Mouse (Mus musculus): ENCODE results near the gene Prdm16. TPM values are rescaled to one million over a fixed set of nuclear protein-coding genes. Genes with fewer than 3 reads are reported as not detected.

Gene Prdm16
- total RNA-seq (2014; fragmentation: Nextera tagmentation) (4.2 and 7.7 TPM in 2 replicates), total RNA-seq (2017) (0.85 and 2.2 TPM in 2 replicates)

- 0 out of 2 replicates have a peak, but pooled peaks have one; percentile 23 for ATAC-seq (replicated peaks; ENCODE audit: low FRiP score, low TSS enrichment, poor library complexity, severe bottlenecking)
Observed at GRCm38 (mm10) chr4:154636721-154637311, at the start of gene Prdm16. Gene Prdm16, minus strand, starts transcription at chr4:154636873.

- ATAC-seq (replicated peaks; ENCODE audit: low FRiP score, low TSS enrichment, poor library complexity, severe bottlenecking), result no peak
Observed at GRCm38 (mm10) chr4:154683068-154683752, 46.5 kb upstream of the Prdm16 start.

GRCm38 (mm10) chr4:154682311-154682710 is 45.6 kb upstream of the Prdm16 start:
- no peak for ATAC-seq (replicated peaks; ENCODE audit: low FRiP score, low TSS enrichment, poor library complexity, severe bottlenecking)

GRCm38 (mm10) chr4:154675441-154676000 is 38.8 kb upstream of the Prdm16 start:
- ATAC-seq (replicated peaks; ENCODE audit: low FRiP score, low TSS enrichment, poor library complexity, severe bottlenecking), result no peak

GRCm38 (mm10) chr4:154674966-154675365 is 38.3 kb upstream of the Prdm16 start:
- ATAC-seq (replicated peaks; ENCODE audit: low FRiP score, low TSS enrichment, poor library complexity, severe bottlenecking), result no peak

- 0 out of 2 replicates have a peak, but pooled peaks have one; percentile 54 for ATAC-seq (replicated peaks; ENCODE audit: low FRiP score, low TSS enrichment, poor library complexity, severe bottlenecking)
Observed at GRCm38 (mm10) chr4:154674541-154674940, 37.9 kb upstream of the Prdm16 start.

- no peak for ATAC-seq (replicated peaks; ENCODE audit: low FRiP score, low TSS enrichment, poor library complexity, severe bottlenecking)
Observed at GRCm38 (mm10) chr4:154673986-154674385, 37.3 kb upstream of the Prdm16 start.

GRCm38 (mm10) chr4:154672027-154672426 is 35.4 kb upstream of the Prdm16 start:
- no peak for ATAC-seq (replicated peaks; ENCODE audit: low FRiP score, low TSS enrichment, poor library complexity, severe bottlenecking)

GRCm38 (mm10) chr4:154671232-154671912 is 34.7 kb upstream of the Prdm16 start:
- no peak for ATAC-seq (replicated peaks; ENCODE audit: low FRiP score, low TSS enrichment, poor library complexity, severe bottlenecking)

- no peak for ATAC-seq (replicated peaks; ENCODE audit: low FRiP score, low TSS enrichment, poor library complexity, severe bottlenecking)
Observed at GRCm38 (mm10) chr4:154667767-154668166, 31.1 kb upstream of the Prdm16 start, which contains the start of gene Actrt2. Gene Actrt2, minus strand, starts transcription at chr4:154667867.

GRCm38 (mm10) chr4:154662681-154663215 is 26.1 kb upstream of the Prdm16 start:
- ATAC-seq (replicated peaks; ENCODE audit: low FRiP score, low TSS enrichment, poor library complexity, severe bottlenecking), result no peak

GRCm38 (mm10) chr4:154661256-154661655 is 24.6 kb upstream of the Prdm16 start:
- ATAC-seq (replicated peaks; ENCODE audit: low FRiP score, low TSS enrichment, poor library complexity, severe bottlenecking), result no peak

GRCm38 (mm10) chr4:154660025-154660424 is 23.4 kb upstream of the Prdm16 start:
- ATAC-seq (replicated peaks; ENCODE audit: low FRiP score, low TSS enrichment, poor library complexity, severe bottlenecking), result no peak

- no peak for ATAC-seq (replicated peaks; ENCODE audit: low FRiP score, low TSS enrichment, poor library complexity, severe bottlenecking)
Observed at GRCm38 (mm10) chr4:154655134-154655910, 18.6 kb upstream of the Prdm16 start.

- no peak for ATAC-seq (replicated peaks; ENCODE audit: low FRiP score, low TSS enrichment, poor library complexity, severe bottlenecking)
Observed at GRCm38 (mm10) chr4:154652494-154652893, 15.8 kb upstream of the Prdm16 start.

GRCm38 (mm10) chr4:154649083-154649747 is 12.5 kb upstream of the Prdm16 start:
- no peak for ATAC-seq (replicated peaks; ENCODE audit: low FRiP score, low TSS enrichment, poor library complexity, severe bottlenecking)

- no peak for ATAC-seq (replicated peaks; ENCODE audit: low FRiP score, low TSS enrichment, poor library complexity, severe bottlenecking)
Observed at GRCm38 (mm10) chr4:154642496-154642895, 5.8 kb upstream of the Prdm16 start.

- ATAC-seq (replicated peaks; ENCODE audit: low FRiP score, low TSS enrichment, poor library complexity, severe bottlenecking), result no peak
Observed at GRCm38 (mm10) chr4:154641296-154642110, 4.8 kb upstream of the Prdm16 start.
